Mouse (Mus musculus): ENCODE measurements around the gene Ccdc28b. TPM values are rescaled to one million over a fixed set of nuclear protein-coding genes. Genes with fewer than 3 reads are reported as not detected.

The Ccdc28b gene
- polyA plus RNA-seq, 1 experiment from 2014 or later: 48.8 TPM

GRCm38 (mm10) chr4:129610472-129610871 lies 13.3 kb downstream of the Ccdc28b start:
- no peaks in the 10 kb centered on the region for H3K27me3 ChIP-seq (ENCODE audit: control insufficient read depth, insufficient read depth, low read length)
- no peak overlapping the region for H3K27ac ChIP-seq (replicated peaks; ENCODE audit: low read depth, low read length)
- no peak overlapping the region for H3K4me3 ChIP-seq (ENCODE audit: low read depth, low read length)
- no peaks in the 10 kb centered on the region for H3K4me1 ChIP-seq (ENCODE audit: control insufficient read depth, insufficient read depth, low read length)
- H3K9me3 ChIP-seq (ENCODE audit: control insufficient read depth, low read length): no peaks in the 10 kb centered on the region
- H3K9ac ChIP-seq (ENCODE audit: low read length): no peak overlapping the region
- H3K36me3 ChIP-seq (ENCODE audit: control insufficient read depth, insufficient read depth, low read length): peaks cover 8% of the 10 kb centered on the region; the same call in 1 of the 2 replicates
- DNase-seq (ENCODE audit: low spot score) (no peak), ATAC-seq (ENCODE audit: insufficient number of reproducible peaks, low FRiP score, low TSS enrichment, low read depth) (no peak)
- no peak overlapping the region for H3K4me2 ChIP-seq (ENCODE audit: low read depth, severe bottlenecking)
- WGBS: 77% methylated on average over 4 of the region's 4 CpGs

- 82% methylated on average over 4 of the region's 4 CpGs for WGBS
- no peaks in the 10 kb centered on the region for H3K9me3 ChIP-seq (ENCODE audit: control insufficient read depth, low read length)
- no peak overlapping the region for H3K9ac ChIP-seq (ENCODE audit: low read length)
- H3K4me3 ChIP-seq (ENCODE audit: low read depth, low read length): no peak overlapping the region
- H3K27ac ChIP-seq (replicated peaks; ENCODE audit: low read depth, low read length): no peak overlapping the region
- H3K36me3 ChIP-seq (ENCODE audit: control insufficient read depth, insufficient read depth, low read length): peaks cover 8% of the 10 kb centered on the region; the same call in 1 of the 2 replicates
- no peaks in the 10 kb centered on the region for H3K4me1 ChIP-seq (ENCODE audit: control insufficient read depth, insufficient read depth, low read length)
- no peak for ATAC-seq (ENCODE audit: insufficient number of reproducible peaks, low FRiP score, low TSS enrichment, low read depth)
- no peaks in the 10 kb centered on the region for H3K27me3 ChIP-seq (ENCODE audit: control insufficient read depth, insufficient read depth, low read length)
- DNase-seq (ENCODE audit: low spot score): no peak
- no peak overlapping the region for H3K4me2 ChIP-seq (ENCODE audit: low read depth, severe bottlenecking)
Observed at GRCm38 (mm10) chr4:129610026-129610425, 13.7 kb downstream of the Ccdc28b start.

DNA sequence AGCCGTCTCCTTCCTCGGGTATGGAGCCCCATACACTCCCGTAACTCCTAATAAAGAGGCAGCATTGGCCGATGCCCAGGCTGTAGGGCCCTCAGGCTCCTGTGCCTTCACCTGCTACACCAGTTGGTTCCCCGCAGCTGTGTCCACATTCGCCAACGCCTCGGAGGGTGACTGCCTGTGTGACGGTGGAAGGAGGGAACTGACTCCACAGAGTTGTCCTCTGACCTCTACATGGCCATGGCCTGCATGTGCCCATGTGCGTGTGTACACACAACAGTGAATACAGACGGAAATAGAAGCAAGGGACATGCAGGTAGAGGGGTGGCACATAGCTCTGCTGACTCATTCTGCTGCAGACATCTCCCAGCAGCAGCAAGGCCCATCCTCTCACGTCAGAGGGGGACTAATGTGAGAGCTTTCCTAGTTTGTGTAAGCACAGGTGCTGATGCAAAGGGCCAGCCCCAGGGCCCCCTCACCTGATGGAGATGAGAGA lies 14.6 kb downstream of the Ccdc28b start:
- no peaks in the 10 kb centered on the region for H3K4me1 ChIP-seq (ENCODE audit: control insufficient read depth, insufficient read depth, low read length)
- peaks cover 10% of the 10 kb centered on the region; the same call in 1 of the 2 replicates for H3K36me3 ChIP-seq (ENCODE audit: control insufficient read depth, insufficient read depth, low read length)
- no peak overlapping the region for H3K9ac ChIP-seq (ENCODE audit: low read length)
- no peak overlapping the region for H3K4me3 ChIP-seq (ENCODE audit: low read depth, low read length)
- DNase-seq (ENCODE audit: low spot score): no peak
- no peak overlapping the region for H3K4me2 ChIP-seq (ENCODE audit: low read depth, severe bottlenecking)
- no peaks in the 10 kb centered on the region for H3K9me3 ChIP-seq (ENCODE audit: control insufficient read depth, low read length)
- H3K27me3 ChIP-seq (ENCODE audit: control insufficient read depth, insufficient read depth, low read length): no peaks in the 10 kb centered on the region
- ATAC-seq (ENCODE audit: insufficient number of reproducible peaks, low FRiP score, low TSS enrichment, low read depth): no peak
- WGBS: 84% methylated on average over 12 of the region's 12 CpGs
- H3K27ac ChIP-seq (replicated peaks; ENCODE audit: low read depth, low read length): no peak overlapping the region

- H3K9ac ChIP-seq (ENCODE audit: low read length): no peak overlapping the region
Observed at GRCm38 (mm10) chr4:129608426-129609025, 15.2 kb downstream of the Ccdc28b start.

DNA sequence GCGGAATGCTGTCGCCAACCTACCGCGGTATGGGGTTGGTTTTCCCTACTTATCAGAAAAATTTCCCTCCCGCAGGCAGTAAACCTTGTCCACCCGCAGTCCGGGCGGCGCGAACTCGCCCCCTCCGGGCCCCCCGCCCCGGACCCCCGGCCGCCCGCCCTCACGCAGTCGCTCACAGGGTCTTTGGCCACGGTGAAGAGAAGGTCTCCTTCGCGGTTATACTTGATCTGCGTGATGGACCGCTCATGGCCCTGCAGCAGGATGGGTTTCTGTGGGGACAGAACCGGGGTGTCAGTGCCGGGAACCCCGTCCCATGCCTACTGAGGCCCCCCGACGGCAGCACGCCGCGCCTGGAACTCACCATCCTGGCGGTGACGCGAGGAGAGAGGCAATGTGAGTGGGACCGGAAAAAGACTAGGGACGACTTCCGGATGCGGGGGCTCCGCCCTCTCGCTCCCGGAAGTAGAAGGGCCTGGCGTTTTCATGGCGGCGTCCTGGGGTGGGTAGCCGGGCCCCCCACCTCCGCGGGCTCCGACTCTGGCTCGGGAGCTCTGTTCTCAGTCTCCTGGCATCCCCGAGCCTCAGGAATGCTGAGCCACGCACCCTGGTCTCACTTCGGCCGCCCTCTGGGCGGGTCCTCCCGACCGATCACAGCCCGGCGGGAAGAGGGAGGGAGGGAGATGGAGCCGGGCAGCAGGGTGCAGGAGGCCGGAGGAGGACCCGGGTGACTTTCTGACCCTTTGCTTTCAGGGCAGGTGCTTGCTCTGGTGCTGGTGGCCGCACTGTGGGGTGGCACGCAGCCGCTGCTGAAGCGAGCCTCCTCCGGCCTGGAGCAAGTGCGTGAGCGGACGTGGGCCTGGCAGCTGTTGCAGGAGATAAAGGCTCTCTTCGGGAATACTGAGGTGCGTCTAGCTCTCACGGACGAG lies 23.3 kb downstream of the Ccdc28b start, which contains the start of the genes Eif3i and Tmem234:
Gene Eif3i, minus strand, starts transcription at position 416 of the 926 bp plus-strand sequence.
Gene Tmem234, plus strand, starts transcription at position 436 of the 926 bp plus-strand sequence.
- Histone ChIP-seq H3K27ac (replicated peaks; ENCODE audit: low read depth, low read length) (peak within 1 kb of the TSS; percentile 62), H3K4me2 (ENCODE audit: low read depth, severe bottlenecking) (peak within 1 kb of the TSS; percentile 69), H3K36me3 (ENCODE audit: control insufficient read depth, insufficient read depth, low read length) (peaks cover 4% of the 10 kb centered on the region; the same call in 1 of the 2 replicates), H3K9me3 (ENCODE audit: control insufficient read depth, low read length) (no peaks in the 10 kb centered on the region), H3K9ac (ENCODE audit: low read length) (peak within 1 kb of the TSS; percentile 84), H3K27me3 (ENCODE audit: control insufficient read depth, insufficient read depth, low read length) (no peaks in the 10 kb centered on the region), H3K4me1 (ENCODE audit: control insufficient read depth, insufficient read depth, low read length) (peaks cover 13% of the 10 kb centered on the region), H3K4me3 (ENCODE audit: low read depth, low read length) (peak within 1 kb of the TSS; percentile 96)
- under 1% methylated on average over 70 of the region's 74 CpGs for WGBS
- ATAC-seq (ENCODE audit: insufficient number of reproducible peaks, low FRiP score, low TSS enrichment, low read depth): peak; percentile 78
- peak; percentile 85 for DNase-seq (ENCODE audit: low spot score)

More at GRCm38 (mm10) chr4:129608426-129609025, 15.2 kb downstream of the Ccdc28b start:
- Histone ChIP-seq H3K4me2 (ENCODE audit: low read depth, severe bottlenecking) (no peak overlapping the region), H3K9me3 (ENCODE audit: control insufficient read depth, low read length) (no peaks in the 10 kb centered on the region), H3K4me3 (ENCODE audit: low read depth, low read length) (no peak overlapping the region), H3K27me3 (ENCODE audit: control insufficient read depth, insufficient read depth, low read length) (no peaks in the 10 kb centered on the region), H3K36me3 (ENCODE audit: control insufficient read depth, insufficient read depth, low read length) (peaks cover 12% of the 10 kb centered on the region; the same call in 1 of the 2 replicates), H3K27ac (replicated peaks; ENCODE audit: low read depth, low read length) (no peak overlapping the region; the same call in 1 of the 2 replicates), H3K4me1 (ENCODE audit: control insufficient read depth, insufficient read depth, low read length) (no peaks in the 10 kb centered on the region)
- ATAC-seq (ENCODE audit: insufficient number of reproducible peaks, low FRiP score, low TSS enrichment, low read depth) (0 out of 2 replicates have a peak, but pooled peaks have one; percentile 56), DNase-seq (ENCODE audit: low spot score) (peak; percentile 88)
- WGBS: 33% methylated on average over 7 of the region's 7 CpGs

- H3K27me3 ChIP-seq (ENCODE audit: control insufficient read depth, insufficient read depth, low read length): no peaks in the 10 kb centered on the region
- peaks cover 19% of the 10 kb centered on the region; the same call in 1 of the 2 replicates for H3K36me3 ChIP-seq (ENCODE audit: control insufficient read depth, insufficient read depth, low read length)
- 78% methylated on average over 4 of the region's 4 CpGs for WGBS
- no peak overlapping the region for H3K27ac ChIP-seq (replicated peaks; ENCODE audit: low read depth, low read length)
- DNase-seq (ENCODE audit: low spot score) (no peak), ATAC-seq (ENCODE audit: insufficient number of reproducible peaks, low FRiP score, low TSS enrichment, low read depth) (no peak)
- no peak overlapping the region for H3K4me2 ChIP-seq (ENCODE audit: low read depth, severe bottlenecking)
- no peak overlapping the region for H3K4me3 ChIP-seq (ENCODE audit: low read depth, low read length)
- H3K9me3 ChIP-seq (ENCODE audit: control insufficient read depth, low read length): no peaks in the 10 kb centered on the region
- no peaks in the 10 kb centered on the region for H3K4me1 ChIP-seq (ENCODE audit: control insufficient read depth, insufficient read depth, low read length)
- no peak overlapping the region for H3K9ac ChIP-seq (ENCODE audit: low read length)
Observed at GRCm38 (mm10) chr4:129588865-129589264, 34.9 kb downstream of the Ccdc28b start.

GRCm38 (mm10) chr4:129586943-129587342 lies 36.8 kb downstream of the Ccdc28b start:
- Histone ChIP-seq H3K4me1 (ENCODE audit: control insufficient read depth, insufficient read depth, low read length) (no peaks in the 10 kb centered on the region), H3K27ac (replicated peaks; ENCODE audit: low read depth, low read length) (no peak overlapping the region), H3K4me3 (ENCODE audit: low read depth, low read length) (no peak overlapping the region), H3K9ac (ENCODE audit: low read length) (no peak overlapping the region), H3K4me2 (ENCODE audit: low read depth, severe bottlenecking) (no peak overlapping the region), H3K36me3 (ENCODE audit: control insufficient read depth, insufficient read depth, low read length) (peaks cover 7% of the 10 kb centered on the region; the same call in 1 of the 2 replicates), H3K9me3 (ENCODE audit: control insufficient read depth, low read length) (no peaks in the 10 kb centered on the region), H3K27me3 (ENCODE audit: control insufficient read depth, insufficient read depth, low read length) (no peaks in the 10 kb centered on the region)
- DNase-seq (ENCODE audit: low spot score): no peak
- no peak for ATAC-seq (ENCODE audit: insufficient number of reproducible peaks, low FRiP score, low TSS enrichment, low read depth)
- WGBS: 59% methylated on average over 1 of the region's 1 CpGs

DNA sequence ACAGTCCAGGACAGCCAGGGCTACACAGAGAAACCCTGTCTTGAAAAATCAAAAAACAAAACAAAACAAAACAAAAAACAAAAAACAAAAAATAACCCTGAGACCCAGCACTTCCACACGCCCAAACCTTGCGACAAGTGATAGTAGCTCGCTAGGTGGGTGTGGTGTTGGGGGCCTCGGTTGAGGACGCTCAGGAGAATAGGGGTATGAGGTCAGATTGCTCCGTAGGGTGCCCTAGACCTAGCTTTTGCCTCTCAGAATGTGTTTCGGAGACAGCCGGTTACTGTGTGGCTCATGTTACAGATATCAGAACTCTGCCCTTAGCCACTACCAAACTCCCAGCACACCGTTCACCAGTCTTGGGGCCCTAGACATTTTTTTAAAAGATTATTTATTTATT lies 38.0 kb downstream of the Ccdc28b start:
- DNase-seq (ENCODE audit: low spot score): no peak
- WGBS: 76% methylated on average over 9 of the region's 9 CpGs
- no peaks in the 10 kb centered on the region; the same call in 1 of the 2 replicates for H3K36me3 ChIP-seq (ENCODE audit: control insufficient read depth, insufficient read depth, low read length)
- no peak overlapping the region for H3K4me3 ChIP-seq (ENCODE audit: low read depth, low read length)
- H3K4me1 ChIP-seq (ENCODE audit: control insufficient read depth, insufficient read depth, low read length): no peaks in the 10 kb centered on the region
- H3K4me2 ChIP-seq (ENCODE audit: low read depth, severe bottlenecking): peak overlapping the region; percentile 56; the same call in 1 of the 2 replicates
- no peaks in the 10 kb centered on the region for H3K9me3 ChIP-seq (ENCODE audit: control insufficient read depth, low read length)
- H3K27ac ChIP-seq (replicated peaks; ENCODE audit: low read depth, low read length): no peak overlapping the region
- no peaks in the 10 kb centered on the region for H3K27me3 ChIP-seq (ENCODE audit: control insufficient read depth, insufficient read depth, low read length)
- no peak for ATAC-seq (ENCODE audit: insufficient number of reproducible peaks, low FRiP score, low TSS enrichment, low read depth)
- H3K9ac ChIP-seq (ENCODE audit: low read length): no peak overlapping the region; the same call in 1 of the 2 replicates
